Mouse (Mus musculus) monocyte, adult 5-6 weeks (primary cell): ENCODE measurements around the gene Sh3tc1. TPM values are rescaled to one million over a fixed set of nuclear protein-coding genes. Genes with fewer than 3 reads are reported as not detected.

Source experiments
- ATAC-seq: fragments of 153-309, 156-312 bp; replicated peaks from 2 replicates; pipeline ENCODE4 v1.8.0; 2017; ENCODE audit warnings: mild to moderate bottlenecking; ENCODE audit not compliant: low TSS enrichment, insufficient number of reproducible peaks, severe bottlenecking, poor library complexity, low FRiP score
- total RNA-seq: library from RNA; stranded (forward); fragments of 200-1000, 200-491, 200-594 nt; gene quantifications from 3 replicates; pipeline ENCODE4 v1.2.3, GENCODE M21; 2017

Gene Sh3tc1
- total RNA-seq, 1 experiment from 2014 or later, result 8.3 TPM

DNA sequence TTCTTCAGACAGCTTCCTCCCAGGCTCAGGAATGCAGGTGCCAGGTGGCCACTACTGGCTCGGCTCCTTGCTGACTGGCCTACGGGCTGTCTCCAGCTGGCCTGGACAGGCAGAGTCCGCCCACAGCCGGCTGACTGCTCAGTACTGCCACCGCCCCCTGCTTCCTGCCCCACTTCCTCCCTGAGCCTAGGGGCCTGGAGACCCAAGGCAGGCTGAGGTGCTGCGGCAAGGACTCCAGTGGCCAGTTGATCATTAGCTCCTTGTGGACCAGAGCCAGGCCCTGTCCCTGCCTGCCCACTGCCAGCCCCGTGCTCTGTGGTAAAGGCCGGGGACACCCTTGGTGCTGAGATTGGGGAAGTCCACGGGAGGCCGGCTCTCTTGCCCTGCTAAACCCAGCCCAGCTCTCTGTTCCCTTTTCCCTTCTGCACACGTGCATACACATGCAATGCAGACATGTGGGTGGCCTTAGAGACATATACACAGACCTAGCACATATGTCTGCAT lies 10.8 kb downstream of the Sh3tc1 start:
- ATAC-seq, result peak; percentile 89

GRCm38 (mm10) chr5:35728344-35728956 lies 11.3 kb downstream of the Sh3tc1 start:
- ATAC-seq, result peak; percentile 34

GRCm38 (mm10) chr5:35727447-35727846 lies 12.3 kb downstream of the Sh3tc1 start:
- no peak for ATAC-seq

DNA sequence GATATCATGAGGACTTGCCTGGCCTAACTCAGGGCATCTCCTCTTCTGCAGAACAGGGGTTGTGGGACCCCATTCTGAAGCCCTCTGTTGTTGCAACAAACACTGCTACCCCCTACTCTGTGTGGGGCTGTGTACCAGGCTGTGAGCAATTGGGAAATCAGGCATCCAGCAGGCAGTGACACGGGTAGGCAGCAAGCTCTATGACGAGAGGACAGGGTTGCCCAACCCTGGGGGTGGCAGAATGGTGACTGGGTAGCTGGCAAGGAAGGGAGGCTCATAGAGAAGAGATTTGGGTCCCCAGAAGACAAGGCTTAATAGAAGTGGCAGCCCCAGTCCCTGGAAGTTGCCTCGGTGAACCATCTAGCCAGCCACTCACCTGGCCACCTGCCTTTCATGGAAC lies 13.9 kb downstream of the Sh3tc1 start:
- no peak for ATAC-seq

DNA sequence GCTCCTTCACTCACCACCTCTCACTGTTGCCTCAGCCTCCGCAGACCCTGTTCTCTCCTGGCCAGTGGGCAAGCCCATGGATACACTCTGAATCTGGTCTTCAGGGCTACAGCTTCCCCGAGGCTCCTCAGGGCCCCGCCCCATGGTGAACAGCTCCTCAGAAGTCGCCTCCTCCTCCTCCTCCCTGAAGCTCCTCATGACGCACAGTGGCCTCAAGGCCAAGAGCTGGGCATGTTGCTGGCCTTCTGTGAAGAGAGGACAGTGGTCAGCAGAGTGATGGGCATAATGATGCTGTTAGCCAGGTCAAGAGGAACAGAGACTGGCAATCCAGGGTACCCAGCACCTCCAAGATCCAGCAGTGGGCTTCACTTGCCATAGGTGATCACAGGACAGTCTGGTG lies 15.9 kb downstream of the Sh3tc1 start:
- no peak for ATAC-seq

- no peak for ATAC-seq
Measured at GRCm38 (mm10) chr5:35722654-35723053, 17.1 kb downstream of the Sh3tc1 start.

GRCm38 (mm10) chr5:35721933-35722332 lies 17.9 kb downstream of the Sh3tc1 start:
- no peak for ATAC-seq

GRCm38 (mm10) chr5:35719880-35720279 lies 19.9 kb downstream of the Sh3tc1 start:
- no peak for ATAC-seq

GRCm38 (mm10) chr5:35719343-35719742 lies 20.4 kb downstream of the Sh3tc1 start:
- ATAC-seq, result no peak

DNA sequence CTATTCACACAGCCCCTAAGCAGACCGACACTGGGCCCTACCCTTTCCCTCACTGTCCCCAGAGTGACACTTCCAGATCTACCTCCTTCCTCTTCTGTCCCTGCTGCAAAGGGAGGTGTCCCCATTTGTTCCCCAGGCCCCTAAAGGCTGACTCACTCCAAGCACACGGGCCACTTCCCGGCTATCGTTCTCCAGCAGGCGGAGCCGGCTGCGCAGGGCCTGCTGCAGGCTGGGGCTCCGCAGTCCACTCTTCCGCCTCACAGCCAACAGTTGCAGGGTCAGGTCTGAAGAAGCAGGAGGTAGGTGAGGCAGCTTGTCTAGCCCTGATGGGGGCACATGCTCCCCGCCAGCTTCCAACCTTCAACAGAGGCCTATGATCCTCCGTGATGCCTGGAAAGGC lies 21.0 kb downstream of the Sh3tc1 start:
- no peak for ATAC-seq

- ATAC-seq, result no peak
Measured at GRCm38 (mm10) chr5:35717946-35718345, 21.8 kb downstream of the Sh3tc1 start.

- no peak for ATAC-seq
Measured at GRCm38 (mm10) chr5:35717455-35717854, 22.3 kb downstream of the Sh3tc1 start.

DNA sequence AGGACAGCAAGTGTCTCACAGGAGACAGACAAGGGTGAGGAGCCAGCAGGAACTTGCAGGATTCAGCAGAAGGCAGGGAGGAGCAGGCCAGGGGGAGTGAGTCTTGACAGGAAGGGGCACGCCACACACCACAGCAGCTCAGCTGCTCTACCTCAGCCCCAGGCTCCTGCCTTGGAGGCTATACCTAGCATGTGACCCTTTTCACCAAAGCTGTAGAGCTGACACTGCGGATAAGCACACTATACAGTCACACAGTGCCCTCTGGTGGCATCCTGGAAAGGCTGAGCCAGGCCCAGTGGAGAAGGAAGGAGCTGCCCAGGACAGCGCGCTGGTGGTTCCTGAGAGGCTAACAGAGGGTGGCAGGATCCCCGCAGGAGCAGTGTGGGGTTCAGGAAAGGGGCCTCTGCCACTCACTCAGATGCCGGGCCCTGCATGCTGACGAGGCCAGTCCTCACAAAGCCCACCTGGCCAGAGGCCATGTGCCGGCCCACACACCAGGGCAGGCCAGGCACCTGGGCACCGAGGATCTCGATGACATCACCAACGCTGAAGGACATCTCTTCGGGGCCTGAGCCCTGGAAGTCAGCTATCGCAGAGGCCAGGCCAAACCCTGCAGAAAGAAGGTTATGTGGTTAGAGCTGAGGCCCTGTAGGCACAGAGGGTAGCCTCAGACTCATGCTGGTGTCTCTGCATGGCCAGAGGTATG lies 26.0 kb downstream of the Sh3tc1 start:
- ATAC-seq, result peak; percentile 48; the same call in 1 of the 2 replicates

- ATAC-seq, result no peak
Measured at GRCm38 (mm10) chr5:35712517-35712916, 27.3 kb downstream of the Sh3tc1 start.

DNA sequence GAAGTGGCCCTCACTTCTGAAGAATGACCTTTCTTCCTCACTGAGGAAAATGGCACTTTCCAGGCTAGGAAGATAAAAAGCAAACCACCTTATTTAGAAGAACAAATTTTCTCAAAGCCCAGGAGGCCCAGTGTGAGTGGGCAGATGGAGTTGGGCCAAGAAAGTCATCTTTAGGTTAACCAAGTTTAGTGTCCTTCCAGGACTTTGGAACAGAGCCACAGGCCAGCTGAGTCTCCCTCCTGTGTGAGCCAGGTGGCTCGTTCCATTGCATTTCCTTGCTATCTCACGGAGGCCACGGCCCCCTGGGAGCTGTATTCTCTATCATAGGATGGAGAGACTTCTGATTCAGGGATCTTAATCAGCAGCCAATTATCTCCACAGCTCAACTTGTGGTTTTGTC lies 28.9 kb downstream of the Sh3tc1 start:
- no peak for ATAC-seq

- no peak for ATAC-seq
Measured at GRCm38 (mm10) chr5:35710481-35710880, 29.3 kb downstream of the Sh3tc1 start.

DNA sequence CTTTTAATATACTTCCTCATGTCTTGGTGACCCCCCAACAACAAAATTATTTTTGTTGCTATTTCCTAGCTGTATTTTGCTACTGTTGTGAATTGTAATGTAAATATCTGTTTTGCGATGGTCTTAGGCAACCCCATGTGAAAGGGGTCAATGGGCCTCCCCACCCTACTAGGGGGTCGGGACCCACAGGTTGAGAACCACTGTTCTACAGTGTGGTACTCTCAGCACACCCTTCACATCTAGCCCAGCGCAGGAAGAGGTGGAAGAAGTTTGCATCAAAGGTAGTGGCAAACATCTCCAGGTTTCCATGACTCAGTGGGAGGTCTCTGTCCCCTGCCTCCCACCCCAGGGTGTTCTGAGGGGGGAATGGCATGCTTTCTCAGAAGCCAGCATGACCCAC lies 34.4 kb downstream of the Sh3tc1 start:
- ATAC-seq, result no peak

DNA sequence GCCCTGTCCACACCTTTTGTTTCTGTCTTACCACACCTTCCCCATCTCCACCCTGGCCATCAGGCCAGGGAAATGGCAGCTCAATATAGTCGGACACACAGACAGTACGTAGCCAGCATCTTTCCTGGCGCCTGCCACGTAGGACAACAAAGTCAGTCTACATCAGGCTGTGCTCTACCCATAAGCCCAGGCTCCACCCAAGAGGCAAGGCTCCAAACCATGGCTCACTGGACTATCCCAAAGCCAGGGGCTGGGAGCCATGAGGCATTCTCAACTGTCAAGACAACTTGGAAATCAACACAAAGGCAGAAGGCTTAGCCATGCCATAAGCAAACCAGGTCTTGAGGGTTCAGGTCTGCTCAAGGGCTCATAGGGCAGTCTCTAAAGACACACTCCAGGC lies 36.0 kb downstream of the Sh3tc1 start:
- no peak for ATAC-seq

GRCm38 (mm10) chr5:35703183-35703582 lies 36.6 kb downstream of the Sh3tc1 start:
- ATAC-seq, result no peak

DNA sequence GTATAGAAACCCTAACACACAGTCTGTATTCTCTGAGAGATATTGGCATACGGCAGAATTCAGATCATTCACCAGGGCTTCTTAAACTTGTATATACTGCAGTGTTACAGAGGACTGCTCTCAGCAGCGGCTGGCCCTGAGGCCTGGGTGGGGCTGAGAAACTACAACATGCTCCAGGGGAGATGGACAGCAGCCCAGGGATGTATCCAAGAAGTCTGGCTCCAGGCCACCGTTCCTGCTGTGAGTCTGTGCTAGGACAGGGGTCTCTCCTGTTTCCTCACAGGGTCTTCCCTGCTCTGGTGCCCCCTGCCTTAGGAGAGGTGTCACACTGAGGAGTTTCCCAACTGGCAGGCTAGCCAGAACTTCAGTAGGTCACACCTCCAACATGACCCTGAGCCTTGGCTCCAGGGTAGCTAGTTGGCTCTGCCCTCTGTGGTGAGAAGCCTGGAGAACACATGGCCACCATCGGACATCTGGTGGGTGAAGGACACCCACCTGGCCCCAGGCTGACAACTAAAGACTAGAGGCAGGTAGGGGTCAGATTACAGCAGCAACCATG lies 37.1 kb downstream of the Sh3tc1 start:
- ATAC-seq, result no peak
